Mouse (Mus musculus) lung, postnatal 0 days (tissue): ENCODE data around the gene Rab3gap2.

Source experiments
- CTCF ChIP-seq: IDR thresholded peaks from 2 replicates; pipeline ENCODE4 v1.5.1; 2016; ENCODE audit warnings: antibody characterized with exemption, mild to moderate bottlenecking
- EP300 ChIP-seq: IDR thresholded peaks from 2 replicates; pipeline ENCODE4 v1.6.1; 2016; ENCODE audit warnings: antibody characterized with exemption, mild to moderate bottlenecking, control low read depth

DNA sequence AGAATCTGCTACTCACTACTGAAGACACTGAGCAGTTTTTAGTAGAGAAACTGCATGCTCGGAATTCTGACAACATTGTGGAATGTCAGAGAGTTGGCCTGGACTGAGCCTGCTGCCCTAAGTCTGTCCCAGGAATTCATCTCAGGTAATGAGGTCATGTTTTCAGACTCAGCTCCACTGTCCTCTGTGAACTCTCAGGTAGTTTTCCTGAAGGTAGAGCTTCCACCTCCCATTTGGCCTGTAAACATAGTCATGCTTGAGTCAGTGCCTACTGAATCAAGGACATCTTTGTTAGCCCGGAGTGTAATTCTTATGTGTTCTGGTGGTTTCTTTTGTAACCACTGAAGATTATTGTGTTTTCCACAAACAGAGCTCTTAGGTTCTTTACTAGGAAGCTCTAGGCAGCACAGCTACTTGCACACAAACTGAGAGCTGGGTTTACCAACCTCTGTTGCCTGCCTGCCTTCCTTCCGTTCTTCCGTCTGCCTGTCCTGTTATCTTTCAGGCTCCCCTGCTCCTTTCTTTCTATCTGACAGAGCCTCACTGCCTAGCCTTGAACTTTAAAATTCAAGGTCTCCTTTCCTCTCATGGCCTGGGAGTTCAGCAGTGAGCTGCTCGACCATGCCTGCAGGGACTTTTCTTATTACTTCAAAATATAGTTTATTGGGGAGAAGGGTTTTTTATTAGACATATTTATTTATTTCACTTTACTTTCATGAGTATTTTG lies 71.1 kb downstream of the Rab3gap2 start:
- TF ChIP-seq EP300 (no peak), CTCF (no peak)
